Mouse (Mus musculus): ENCODE data around the gene Ttc27.

- no peak for TF ChIP-seq EP300 (optimal IDR thresholded peaks at IDR 0.05)
- TF ChIP-seq CTCF (IDR thresholded peaks at IDR 0.05; ENCODE audit: low read depth), result no peak
Observed at GRCm38 (mm10) chr17:74707637-74708152, 9.8 kb upstream of the Ttc27 start.
